Mouse (Mus musculus) thymus, postnatal 0 days (tissue): ENCODE data around the gene Anxa7. TPM values are rescaled to one million over a fixed set of nuclear protein-coding genes. Genes with fewer than 3 reads are reported as not detected.

Experiments
- DNase-seq: peaks from one replicate; pipeline ENCODE4 v3.0.0-alpha.2; 2015; ENCODE audit warnings: low spot score
- polyA plus RNA-seq: library from polyadenylated mRNA; unstranded; fragments of >200 nt; fragmentation: Nextera tagmentation; extraction: Ambion mirVana; gene quantifications from 2 replicates; pipeline ENCODE4 v1.2.1, GENCODE M21; 2015

The Anxa7 gene
- polyA plus RNA-seq, 1 experiment from 2014 or later = 43.5 TPM

GRCm38 (mm10) chr14:20436976-20437375 is 43.0 kb downstream of the Anxa7 start:
- no peak for DNase-seq

- no peak for DNase-seq
Observed at GRCm38 (mm10) chr14:20432420-20432819, 47.5 kb downstream of the Anxa7 start.

GRCm38 (mm10) chr14:20431726-20432125 is 48.2 kb downstream of the Anxa7 start:
- DNase-seq = no peak

GRCm38 (mm10) chr14:20429833-20430232 is 50.1 kb downstream of the Anxa7 start:
- no peak for DNase-seq

DNA sequence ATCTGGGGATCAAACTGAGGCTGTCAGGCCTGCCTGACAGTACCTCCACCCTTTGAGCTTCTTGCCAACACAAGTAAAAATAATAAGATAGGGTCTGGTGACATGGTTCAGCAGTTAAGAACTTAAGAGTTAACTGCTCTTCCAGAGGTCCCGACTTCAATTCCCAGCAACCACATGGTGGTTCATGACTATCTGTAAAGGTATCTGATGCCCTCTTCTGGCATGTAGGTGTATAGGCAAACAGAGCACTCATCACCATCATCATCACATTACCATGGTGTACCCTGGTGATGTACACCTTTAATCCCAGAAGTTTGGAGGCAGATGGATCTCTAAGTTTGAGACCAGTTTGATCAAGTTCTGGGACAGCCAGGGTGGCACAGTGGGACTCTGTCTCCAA is 51.3 kb downstream of the Anxa7 start:
- no peak for DNase-seq

- DNase-seq = no peak
Observed at GRCm38 (mm10) chr14:20423046-20423445, 56.9 kb downstream of the Anxa7 start.

- no peak for DNase-seq
Observed at GRCm38 (mm10) chr14:20422257-20422656, 57.7 kb downstream of the Anxa7 start.

Other genes with a start within 250 kb of the Anxa7 start
- 0.15 and 0.34 TPM in 2 replicates for gene Kcnk16, start 210.9 kb downstream of the Anxa7 start, polyA plus RNA-seq
- gene Nudt13, start 185.4 kb downstream of the Anxa7 start, polyA plus RNA-seq = 11.0 and 17.4 TPM in 2 replicates
- gene Ecd, start 132.0 kb downstream of the Anxa7 start, polyA plus RNA-seq = 42.5 and 43.2 TPM in 2 replicates
- gene Fam149b, start 132.0 kb downstream of the Anxa7 start, polyA plus RNA-seq = 25.2 and 28.0 TPM in 2 replicates
- 205 and 222 TPM in 2 replicates for gene Dnajc9, start 91.2 kb downstream of the Anxa7 start, polyA plus RNA-seq
- 111 and 121 TPM in 2 replicates for gene Mrps16, start 86.5 kb downstream of the Anxa7 start, polyA plus RNA-seq
- 0.07 and 0.27 TPM in 2 replicates for gene Cfap70, start 27.9 kb downstream of the Anxa7 start, polyA plus RNA-seq
- 1.4 and 1.9 TPM in 2 replicates for gene Mss51, start 16.8 kb upstream of the Anxa7 start, polyA plus RNA-seq
- gene Ppp3cb, start 66.4 kb upstream of the Anxa7 start, polyA plus RNA-seq = 52.8 and 65.4 TPM in 2 replicates
- gene Usp54, start 160.9 kb upstream of the Anxa7 start, polyA plus RNA-seq = 1.6 and 1.8 TPM in 2 replicates
- 0.52 and 0.59 TPM in 2 replicates for gene Myoz1, start 176.4 kb upstream of the Anxa7 start, polyA plus RNA-seq
- gene Synpo2l, start 188.2 kb upstream of the Anxa7 start, polyA plus RNA-seq = 0.22 and 0.30 TPM in 2 replicates
- 52.2 and 56.8 TPM in 2 replicates for gene Sec24c, start 194.2 kb upstream of the Anxa7 start, polyA plus RNA-seq
- gene Fut11, start 214.8 kb upstream of the Anxa7 start, polyA plus RNA-seq = 12.2 and 13.3 TPM in 2 replicates
- 235 and 256 TPM in 2 replicates for gene Chchd1, start 222.9 kb upstream of the Anxa7 start, polyA plus RNA-seq
- 11.3 and 16.1 TPM in 2 replicates for gene Zswim8, start 227.4 kb upstream of the Anxa7 start, polyA plus RNA-seq